Mouse (Mus musculus) monocyte, adult 5-6 weeks (primary cell): ENCODE data around the gene Nudcd3. TPM values are rescaled to one million over a fixed set of nuclear protein-coding genes. Genes with fewer than 3 reads are reported as not detected.

Source experiments
- ATAC-seq: fragments of 153-309, 156-312 bp; replicated peaks from 2 replicates; pipeline ENCODE4 v1.8.0; 2017; ENCODE audit warnings: mild to moderate bottlenecking; ENCODE audit not compliant: low TSS enrichment, insufficient number of reproducible peaks, severe bottlenecking, poor library complexity, low FRiP score
- total RNA-seq: library from RNA; stranded (forward); fragments of 200-1000, 200-491, 200-594 nt; gene quantifications from 3 replicates; pipeline ENCODE4 v1.2.3, GENCODE M21; 2017

Gene Nudcd3
- total RNA-seq = 28.7 to 49.9 TPM (median 29.7 TPM) in 3 replicates

DNA sequence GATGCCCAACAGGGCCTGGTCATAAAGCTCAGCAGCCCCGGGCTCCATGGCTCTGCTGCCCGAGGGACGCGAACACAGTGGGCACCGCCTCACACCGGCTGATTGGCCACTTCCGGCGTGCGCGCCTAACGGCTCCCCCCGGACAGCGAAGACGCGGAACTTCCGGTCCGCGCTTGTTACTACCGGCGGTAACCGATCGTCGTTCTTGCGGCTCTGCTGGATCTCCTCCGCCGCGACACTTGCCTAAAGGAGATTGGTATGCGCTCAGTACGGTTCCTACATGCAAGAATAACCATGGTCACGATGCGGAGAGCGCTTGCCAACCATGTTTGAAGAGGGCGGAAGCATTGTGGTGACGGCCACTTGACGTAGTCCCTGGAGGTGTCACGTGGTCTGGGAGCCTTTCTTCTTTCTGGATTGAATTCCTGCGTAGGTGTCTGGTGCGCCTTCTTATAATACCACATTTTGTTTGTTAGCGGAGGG, at the start of gene Nudcd3:
Gene Nudcd3 (minus strand): TSS at position 329 of the 483 bp plus-strand sequence.
- peak; percentile 91 for ATAC-seq

DNA sequence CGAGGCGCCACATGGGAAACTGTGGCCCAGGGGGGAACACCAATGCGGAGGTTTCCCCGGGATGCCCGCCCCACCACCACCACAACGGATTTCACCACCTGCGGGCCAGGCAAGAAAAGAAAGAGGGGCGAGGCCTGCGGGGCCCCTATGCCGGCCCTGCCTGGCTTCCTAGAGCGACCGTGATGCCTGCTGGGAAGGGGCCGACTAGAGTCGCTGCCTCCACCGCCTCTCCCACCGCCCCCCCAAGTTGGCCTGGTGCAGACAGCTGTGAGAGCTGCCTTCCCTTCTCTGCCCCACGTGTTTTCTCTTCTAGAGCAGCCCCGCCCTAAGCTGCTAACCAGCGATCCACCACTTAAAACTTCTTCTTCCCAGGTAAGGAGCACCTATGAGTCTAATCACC, 44.5 kb upstream of the Nudcd3 start:
- ATAC-seq = no peak

- no peak for ATAC-seq
Measured at GRCm38 (mm10) chr11:6233025-6233424, 32.8 kb upstream of the Nudcd3 start.

DNA sequence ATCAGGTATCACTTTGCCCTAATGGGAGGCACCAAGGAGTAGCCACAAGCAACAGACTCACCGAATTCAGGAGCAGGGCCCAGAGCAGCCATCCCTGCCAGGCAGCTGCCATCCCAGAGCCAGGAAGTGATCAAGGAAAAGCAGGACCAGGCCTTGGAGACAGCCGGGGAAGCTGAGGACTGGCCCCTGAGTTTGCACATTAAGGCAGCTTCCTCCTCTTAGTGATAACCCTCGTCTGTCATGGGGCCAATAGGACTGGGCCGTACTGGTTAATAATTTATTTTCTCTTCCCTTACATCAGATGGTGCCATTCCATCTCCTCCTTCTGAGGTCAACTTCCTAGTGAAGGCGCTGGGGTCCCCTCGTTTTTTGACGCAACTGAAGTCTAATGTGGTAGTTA, 29.8 kb upstream of the Nudcd3 start, which contains the start of gene Npc1l1:
Gene Npc1l1 (minus strand): TSS at position 132 of the 400 bp plus-strand sequence.
- ATAC-seq = no peak

DNA sequence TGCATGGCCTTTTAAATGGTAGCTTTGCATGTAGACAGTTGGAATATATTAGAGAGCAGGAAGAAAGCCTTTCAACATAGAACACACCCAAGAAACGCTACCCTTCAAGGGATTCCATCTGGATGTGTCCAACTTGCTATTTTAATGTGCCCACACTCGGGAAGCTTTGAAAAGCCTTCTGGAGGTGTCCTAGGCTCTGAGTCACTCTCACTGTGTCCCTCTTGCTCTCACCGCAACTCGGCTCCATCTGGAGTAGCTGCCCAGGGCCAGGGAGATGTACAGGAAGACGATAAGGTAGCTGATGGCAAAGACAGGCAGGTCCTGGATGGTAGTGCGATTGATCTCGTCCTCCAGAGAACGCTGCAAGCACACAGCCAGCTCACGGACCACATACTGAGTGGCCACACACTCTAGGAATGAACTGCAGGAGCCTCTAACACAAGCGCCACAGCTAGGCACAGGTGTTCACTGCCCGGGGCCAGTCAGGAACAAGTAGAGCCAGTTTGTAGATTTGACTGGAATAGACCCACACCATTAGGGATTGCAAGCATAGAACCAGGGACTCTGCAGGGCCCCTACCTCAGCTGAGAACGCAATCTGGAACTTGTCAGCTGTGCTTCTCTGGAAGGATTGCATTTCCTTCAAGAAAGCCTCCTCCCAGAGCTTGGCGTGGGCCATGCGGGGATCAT, 24.5 kb upstream of the Nudcd3 start:
- ATAC-seq = no peak

DNA sequence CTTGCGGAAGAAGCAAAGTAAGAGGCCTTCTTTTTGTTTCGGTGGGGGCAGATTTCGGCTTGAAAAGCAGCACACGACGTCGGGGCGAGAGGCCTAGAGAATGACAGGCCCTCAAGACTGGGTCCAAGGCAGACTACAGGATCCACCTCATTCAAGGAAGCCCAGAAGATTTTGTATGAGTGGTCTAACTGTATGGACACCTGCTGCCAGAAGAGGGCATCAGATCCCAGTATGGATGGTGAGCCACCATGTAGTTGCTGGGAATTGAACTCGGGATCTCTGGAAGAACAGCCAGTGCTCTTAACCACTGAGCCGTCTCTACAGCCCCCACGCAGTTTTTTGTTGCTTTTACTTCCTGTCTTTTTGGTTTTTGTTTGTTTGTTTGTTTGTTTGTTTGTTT, 22.0 kb upstream of the Nudcd3 start:
- no peak for ATAC-seq

DNA sequence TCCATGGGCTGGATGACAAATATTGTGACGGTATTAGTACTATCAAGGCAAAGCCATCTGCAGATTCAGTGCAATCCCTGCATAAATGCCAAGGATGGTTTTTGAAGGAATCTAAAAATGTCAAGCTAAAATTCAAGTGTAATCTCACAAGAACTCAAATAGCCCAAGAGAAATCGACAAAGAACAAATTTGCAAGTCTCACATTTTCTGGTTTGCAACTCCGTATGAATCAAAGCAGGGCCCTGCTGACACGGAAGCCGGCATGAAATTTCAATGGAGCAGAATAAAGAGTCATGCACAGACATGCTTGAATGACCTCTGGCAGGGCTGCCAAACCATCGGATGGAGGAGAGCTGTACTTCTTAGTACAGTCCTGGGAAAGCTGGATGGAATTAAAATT, 19.8 kb upstream of the Nudcd3 start:
- ATAC-seq = no peak

- ATAC-seq = no peak
Measured at GRCm38 (mm10) chr11:6218189-6218896, 18.1 kb upstream of the Nudcd3 start.

GRCm38 (mm10) chr11:6216834-6217233, 16.6 kb upstream of the Nudcd3 start:
- no peak for ATAC-seq

DNA sequence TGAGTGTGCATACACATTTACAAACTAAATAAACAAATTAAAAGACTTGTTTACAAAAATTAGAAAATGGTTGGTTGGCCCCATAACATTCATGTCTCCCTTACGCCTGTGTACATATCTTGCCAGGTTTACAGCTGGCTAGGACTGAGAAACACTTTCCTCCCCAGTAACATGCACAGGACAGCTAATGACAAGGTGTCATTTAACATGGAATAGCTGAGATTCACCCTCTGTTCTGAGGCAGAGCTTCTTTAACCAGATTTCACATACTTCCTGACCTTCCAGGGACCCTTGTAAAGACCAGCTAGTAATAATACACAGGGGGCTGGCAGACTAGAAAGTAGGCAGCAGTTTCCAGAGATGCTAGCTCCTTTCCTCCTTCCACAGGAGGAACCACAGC, 7.9 kb upstream of the Nudcd3 start:
- no peak for ATAC-seq

GRCm38 (mm10) chr11:6207090-6207489, 6.9 kb upstream of the Nudcd3 start:
- no peak for ATAC-seq

- 0 out of 2 replicates have a peak, but pooled peaks have one; percentile 9 for ATAC-seq
Measured at GRCm38 (mm10) chr11:6200570-6200969, 355 bp upstream of the Nudcd3 start.

- ATAC-seq = 0 out of 2 replicates have a peak, but pooled peaks have one; percentile 25
Measured at GRCm38 (mm10) chr11:6199410-6200086, 667 bp downstream of the Nudcd3 start, which contains the start of gene A730071L15Rik. Gene A730071L15Rik (plus strand): TSS chr11:6200029.

GRCm38 (mm10) chr11:6198449-6198848, 1.8 kb downstream of the Nudcd3 start:
- no peak for ATAC-seq

DNA sequence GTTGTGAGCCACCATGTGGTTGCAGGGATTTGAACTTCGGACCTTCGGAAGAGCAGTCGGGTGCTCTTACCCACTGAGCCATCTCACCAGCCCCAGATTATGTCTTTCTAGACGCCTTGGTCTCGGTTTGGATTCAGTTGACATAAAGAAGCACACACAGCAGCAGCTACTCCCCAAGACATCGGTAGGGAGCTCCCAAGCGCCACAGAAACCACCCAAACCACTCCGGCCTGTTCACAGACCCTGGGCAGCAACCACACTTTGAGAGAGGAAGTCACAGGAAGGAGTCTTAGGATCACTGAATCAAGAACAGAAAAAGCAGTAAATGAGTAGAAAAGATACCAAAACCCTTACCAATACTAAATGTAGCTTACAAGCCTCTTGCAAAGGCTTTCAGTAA, 3.4 kb downstream of the Nudcd3 start:
- ATAC-seq = no peak

DNA sequence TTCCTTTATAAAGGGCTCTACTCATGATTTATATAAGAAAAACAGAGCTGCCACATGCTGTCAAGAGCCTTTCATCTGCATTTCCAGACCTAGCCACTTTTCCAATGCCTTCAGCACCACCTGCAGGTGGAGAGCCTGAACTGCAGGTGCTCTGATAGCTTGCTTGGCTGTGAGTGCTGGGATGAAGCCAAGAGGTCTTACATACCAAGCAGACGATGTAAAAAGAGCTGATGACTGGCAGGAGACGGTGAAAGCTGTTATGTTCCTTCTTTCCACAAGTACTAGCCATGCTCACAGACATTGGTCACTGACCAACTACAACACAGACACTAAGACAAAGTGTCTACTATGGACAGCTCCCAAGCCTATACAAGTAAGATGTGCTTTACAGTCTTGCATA, 12.3 kb downstream of the Nudcd3 start:
- ATAC-seq = peak; percentile 95

DNA sequence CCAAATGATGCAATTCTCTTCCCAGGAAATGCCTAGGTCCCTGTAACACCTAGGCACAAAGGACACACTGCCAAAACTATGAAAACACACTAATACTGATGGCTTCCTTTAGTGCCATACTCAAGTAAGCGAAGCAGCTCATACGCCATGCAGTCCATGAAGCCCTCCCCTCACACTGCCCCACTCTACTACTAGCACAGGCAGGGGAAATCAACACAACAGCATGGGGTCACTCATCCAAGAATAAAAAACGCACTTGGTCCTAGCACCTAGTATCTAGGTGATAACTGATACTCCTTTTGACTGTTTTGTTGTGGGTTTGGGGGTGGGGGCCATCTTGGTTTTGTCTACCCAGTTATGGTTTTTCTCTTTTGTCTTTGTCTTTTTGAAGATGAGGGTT, 12.8 kb downstream of the Nudcd3 start:
- no peak for ATAC-seq

- ATAC-seq = no peak
Measured at GRCm38 (mm10) chr11:6184202-6184935, 15.8 kb downstream of the Nudcd3 start.

- no peak for ATAC-seq
Measured at GRCm38 (mm10) chr11:6183246-6183645, 17.0 kb downstream of the Nudcd3 start.
